Mouse (Mus musculus): ENCODE measurements around the gene Snx9.

DNA sequence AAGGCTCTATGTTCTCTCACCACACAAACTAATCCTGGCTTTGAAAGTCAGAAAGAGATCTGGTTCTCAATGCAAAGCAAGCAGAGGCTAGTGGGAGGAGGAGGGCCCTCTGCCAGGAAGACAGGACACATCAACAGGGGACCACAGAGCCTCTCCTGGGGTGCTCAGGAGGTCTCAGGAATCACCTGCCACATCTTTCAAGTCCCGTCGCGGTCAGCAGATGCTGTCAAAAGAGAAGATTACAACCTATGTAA, 12.6 kb upstream of the Snx9 start:
- TF ChIP-seq POLR2A (IDR thresholded peaks at IDR 0.05; ENCODE audit: borderline replicate concordance, insufficient read depth, low read length) (no peak), CTCF (IDR thresholded peaks at IDR 0.05; ENCODE audit: borderline replicate concordance, insufficient read depth, low read depth, low read length) (no peak)
